Mouse (Mus musculus) left cerebral cortex, postnatal 4 days (tissue): ENCODE data around the gene Gjc1. TPM values are rescaled to one million over a fixed set of nuclear protein-coding genes. Genes with fewer than 3 reads are reported as not detected.
A peak's percentile ranks its signal among the peaks of the same experiment; 100 is the strongest.

ENCODE experiments used
- DNase-seq: peaks from one replicate; pipeline ENCODE4 v3.0.0-alpha.2; 2022
- intact Hi-C: fragments of 180-260 bp; cut with DNase I; formaldehyde crosslinking; loops from one replicate; pipeline ENCODE4 v1.15.1; 2025
- total RNA-seq, 2 experiments: library from RNA; stranded (reverse); gene quantifications; 2 replicates each; pipeline ENCODE4 v1.2.3; 2021

Gene Gjc1
- total RNA-seq, 2 experiments from 2014 or later: 46.7 to 60.2 TPM

GRCm38 (mm10) chr11:102752896-102753590 lies 66.5 kb downstream of the Gjc1 start:
- intact Hi-C loops: no loop called here
- peak; percentile 50 for DNase-seq

- intact Hi-C loops: no loop called here
Measured at GRCm38 (mm10) chr11:102749712-102750111, 69.8 kb downstream of the Gjc1 start.

More at GRCm38 (mm10) chr11:102749712-102750111, 69.8 kb downstream of the Gjc1 start:
- DNase-seq: no peak

Other genes starting within 250 kb of the Gjc1 start
- 1 to 10 TPM; 2.0 to 2.2 TPM for gene Gm11627, start 240.2 kb downstream of the Gjc1 start, total RNA-seq
- 1 to 10 TPM; 6.8 to 7.4 TPM for gene Fzd2, start 215.3 kb downstream of the Gjc1 start, total RNA-seq
- gene Meioc, start 156.0 kb downstream of the Gjc1 start, total RNA-seq: not detected
- 10 to 100 TPM; 32.8 to 34.5 TPM for gene Ccdc43, start 121.9 kb downstream of the Gjc1 start, total RNA-seq
- gene Adam11, start 58.3 kb downstream of the Gjc1 start, total RNA-seq: 100 to 1,000 TPM; 103 to 110 TPM
- gene Higd1b, start 16.1 kb upstream of the Gjc1 start, total RNA-seq: 1 to 10 TPM; 3.8 to 6.7 TPM
- 100 to 1,000 TPM; 113 to 125 TPM for gene Eftud2, start 61.3 kb upstream of the Gjc1 start, total RNA-seq
- under 1 TPM; 0.48 to 0.95 TPM for gene Ccdc103, start 61.5 kb upstream of the Gjc1 start, total RNA-seq
- not detected for gene Fam187a, start 65.5 kb upstream of the Gjc1 start, total RNA-seq
- 10 to 100 TPM; 37.2 to 56.0 TPM for gene Gfap, start 81.2 kb upstream of the Gjc1 start, total RNA-seq
- 1 to 10 TPM; 3.7 to 4.1 TPM for gene Kif18b, start 105.4 kb upstream of the Gjc1 start, total RNA-seq
- gene C1ql1, start 127.0 kb upstream of the Gjc1 start, total RNA-seq: 10 to 100 TPM; 10.9 to 12.7 TPM
- 10 to 100 TPM; 60.3 to 67.8 TPM for gene Nmt1, start 208.5 kb upstream of the Gjc1 start, total RNA-seq
- 100 to 1,000 TPM; 116 to 128 TPM for gene Dcakd, start 208.6 kb upstream of the Gjc1 start, total RNA-seq